ENCODE assay signal across 9 mouse cellular contexts in the genomic region with DNA sequence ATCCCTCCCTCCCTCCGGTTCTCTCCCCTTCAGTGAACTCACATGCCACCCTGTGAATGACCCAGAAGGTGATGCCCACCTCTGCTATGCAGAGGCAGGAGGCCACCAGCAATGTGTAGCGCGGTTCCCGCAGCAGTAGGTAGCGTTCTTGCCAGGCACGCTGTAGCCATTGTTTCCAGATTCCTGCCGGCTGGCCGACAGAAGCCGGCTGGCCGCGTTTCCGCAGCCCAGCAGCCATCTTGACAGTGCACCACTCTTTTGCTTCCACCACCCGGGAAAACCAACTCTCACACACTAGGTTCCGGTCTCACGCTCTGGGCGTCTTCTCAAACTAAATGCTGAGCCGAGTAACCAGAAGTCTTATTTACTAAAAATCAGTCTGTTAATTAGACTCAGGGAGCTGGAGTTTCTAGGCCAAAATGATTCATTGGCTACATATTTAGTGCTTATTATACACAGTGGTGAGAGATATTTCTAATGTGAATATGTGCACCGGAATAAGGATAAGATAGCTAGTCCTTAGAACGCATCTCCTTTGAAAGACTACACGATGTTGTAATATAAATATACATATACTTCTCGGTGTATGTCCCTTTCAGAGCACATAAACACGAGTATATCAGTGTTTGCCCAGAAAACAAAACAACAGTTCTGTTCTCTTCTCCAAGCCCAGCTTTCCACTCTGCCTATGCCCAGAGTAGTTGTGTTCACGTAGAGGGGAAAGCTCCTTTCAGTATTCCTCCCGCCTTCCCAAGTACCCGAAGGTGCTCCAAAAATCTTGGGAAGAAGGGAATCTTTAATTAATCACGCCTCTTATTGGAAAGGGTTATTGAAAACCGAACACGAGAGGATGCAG. TPM values are rescaled to one million over a fixed set of nuclear protein-coding genes. Genes with fewer than 3 reads are reported as not detected.
DNase-seq lines count a peak whose midpoint lies in the region; ATAC-seq and TF ChIP-seq lines count a peak whose summit lies in the region.
"Had no signal": no experiment of that assay in that cellular context is flagged by ENCODE, and none has a peak within 500 bp of the region (broad histone marks: within the 10 kb centered on the region; RNA-seq: fewer than 3 reads in every experiment).

No protein-coding gene starts in this region.

- ATAC-seq in heart, embryonic 14.5 days (ENCODE audit: insufficient number of reproducible peaks, insufficient read depth, low FRiP score, low read depth), result peak; percentile 31; the same call in 1 of the 2 replicates
- ATAC-seq in kidney, postnatal 0 days (replicated peaks; ENCODE audit: low FRiP score, low read depth), result peak; percentile 67
- ATAC-seq in neural tube, embryonic 14.5 days (ENCODE audit: low read depth), result peak; percentile 73

- dilution Hi-C loops in CH12.LX (cut with MboI; ENCODE audit: extremely low pct_ligation_motif_present, extremely low pct_unique_long_range_greater_than_20kb, low sequenced_read_pairs), result no loop called here

- peak overlapping the region; percentile 70 to 86 (median 79) for H3K4me3 ChIP-seq in CH12.LX (replicated peaks in 1 of 3; ENCODE audit: low read depth in 2 of 3, low read length in 2 of 3, poor library complexity in 1 of 3)
- peak overlapping the region; percentile 83 for H3K4me3 ChIP-seq in erythroblast, embryonic 14.5 days (replicated peaks)
- peak overlapping the region; percentile 76 to 96 for H3K4me3 ChIP-seq in heart, embryonic 14.5 days (ENCODE audit: control insufficient read depth in 1 of 2, insufficient read depth in 1 of 2, low read depth in 1 of 2, low read length in 2 of 2)
- H3K4me3 ChIP-seq in kidney, postnatal 0 days (replicated peaks; ENCODE audit: low read depth, low read length), result peak overlapping the region; percentile 60
- peak overlapping the region; percentile 77 for H3K4me3 ChIP-seq in neural tube, embryonic 14.5 days (ENCODE audit: low read depth, low read length)
- H3K4me3 ChIP-seq in testis, adult 2 months (ENCODE audit: control insufficient read depth, low read depth, low read length), result peak overlapping the region; percentile 98

- peaks cover 6 to 33% of the 10 kb centered on the region in 2 experiments for H3K4me1 ChIP-seq in CH12.LX (ENCODE audit: control insufficient read depth in 1 of 2, insufficient read depth in 2 of 2)
- peaks cover 42% of the 10 kb centered on the region for H3K4me1 ChIP-seq in erythroblast, embryonic 14.5 days (ENCODE audit: control insufficient read depth)
- peaks cover 0 to 14% of the 10 kb centered on the region in 2 experiments; a peak in 2 of 4 replicates for H3K4me1 ChIP-seq in heart, embryonic 14.5 days (ENCODE audit: control insufficient read depth in 2 of 2, insufficient read depth in 2 of 2, low read length in 2 of 2)
- H3K4me1 ChIP-seq in kidney, postnatal 0 days (replicated peaks; ENCODE audit: insufficient read depth, low read length), result peaks cover 5% of the 10 kb centered on the region; the same call in 1 of the 2 replicates
- H3K4me1 ChIP-seq in neural tube, embryonic 14.5 days (ENCODE audit: control insufficient read depth, insufficient read depth, low read length), result peaks cover 17% of the 10 kb centered on the region
- H3K4me1 ChIP-seq in testis, adult 2 months (ENCODE audit: control insufficient read depth, insufficient read depth, low read length), result peaks cover 10% of the 10 kb centered on the region

- H3K79me2 ChIP-seq in CH12.LX (replicated peaks; ENCODE audit: control insufficient read depth, extremely low read depth, insufficient read depth, poor library complexity, severe bottlenecking), result peaks cover 8% of the 10 kb centered on the region

- no peaks in the 10 kb centered on the region for H3K27me3 ChIP-seq in CH12.LX (replicated peaks)
- no peaks in the 10 kb centered on the region for H3K27me3 ChIP-seq in erythroblast, embryonic 14.5 days (ENCODE audit: control insufficient read depth)
- no peaks in the 10 kb centered on the region for H3K27me3 ChIP-seq in heart, embryonic 14.5 days (ENCODE audit: control insufficient read depth, insufficient read depth, low read length)
- no peaks in the 10 kb centered on the region for H3K27me3 ChIP-seq in kidney, postnatal 0 days (ENCODE audit: insufficient read depth, low read length)
- no peaks in the 10 kb centered on the region for H3K27me3 ChIP-seq in neural tube, embryonic 14.5 days (ENCODE audit: control insufficient read depth, insufficient read depth, low read length)
- no peaks in the 10 kb centered on the region for H3K27me3 ChIP-seq in testis, adult 2 months (ENCODE audit: control insufficient read depth, insufficient read depth, low read length)

- no peaks in the 10 kb centered on the region for H3K9me3 ChIP-seq in CH12.LX (replicated peaks; ENCODE audit: low read length)
- no peaks in the 10 kb centered on the region for H3K9me3 ChIP-seq in erythroblast, embryonic 14.5 days (ENCODE audit: control insufficient read depth, low read length)
- H3K9me3 ChIP-seq in heart, embryonic 14.5 days (ENCODE audit: control insufficient read depth, low read length), result no peaks in the 10 kb centered on the region
- no peaks in the 10 kb centered on the region for H3K9me3 ChIP-seq in kidney, postnatal 0 days (replicated peaks; ENCODE audit: low read length)
- H3K9me3 ChIP-seq in neural tube, embryonic 14.5 days (ENCODE audit: control insufficient read depth, low read length), result no peaks in the 10 kb centered on the region

- in situ Hi-C loops in CH12.LX (cut with MboI; ENCODE audit: low pct_ligation_motif_present, low pct_unique_long_range_greater_than_20kb, low sequenced_read_pairs), result loop anchor here (5.0 to 10.0 kb wide), 2 partner anchors 63 to 316 kb away; partner anchors contain the start of gene Abcf3

- peak overlapping the region; percentile 46 for H3K27ac ChIP-seq in CH12.LX (ENCODE audit: insufficient read depth, low read depth)
- peak overlapping the region; percentile 77 to 89 for H3K27ac ChIP-seq in heart, embryonic 14.5 days (replicated peaks in 1 of 2; ENCODE audit: control insufficient read depth in 1 of 2, insufficient read depth in 1 of 2, low read depth in 2 of 2, low read length in 2 of 2)
- peak overlapping the region; percentile 76 for H3K27ac ChIP-seq in kidney, postnatal 0 days
- peak overlapping the region; percentile 83 for H3K27ac ChIP-seq in neural tube, embryonic 14.5 days (ENCODE audit: low read depth, low read length)
- H3K27ac ChIP-seq in testis, adult 2 months (ENCODE audit: control insufficient read depth, insufficient read depth, low read depth, low read length), result peak overlapping the region; percentile 84

- WGBS in heart, embryonic 14.5 days, result under 1% methylated on average over 28 of the region's 28 CpGs
- under 1% methylated on average over 28 of the region's 28 CpGs for WGBS in kidney, postnatal 0 days
- under 1% methylated on average over 28 of the region's 28 CpGs for WGBS in neural tube, embryonic 14.5 days

- TF ChIP-seq CTCF in CH12.LX (conservative IDR thresholded peaks at IDR 0.05 in 1 of 2, IDR thresholded peaks at IDR 0.05 in 1 of 2; ENCODE audit: low read depth in 2 of 2, low read length in 2 of 2), result no peak
- no peak for TF ChIP-seq CTCF in kidney, postnatal 0 days (IDR thresholded peaks at IDR 0.05; ENCODE audit: low read depth)
- TF ChIP-seq CTCF in testis, adult 2 months (IDR thresholded peaks at IDR 0.05; ENCODE audit: control insufficient read depth, insufficient read depth, insufficient replicate concordance, low read depth, low read length), result 0 out of 2 replicates have a peak, but pooled peaks have one; percentile 9

- H3K36me3 ChIP-seq in CH12.LX (replicated peaks in 1 of 2; ENCODE audit: control insufficient read depth in 1 of 2, insufficient read depth in 1 of 2, low read length in 1 of 2), result peaks cover 29 to 56% of the 10 kb centered on the region in 2 experiments
- peaks cover 35% of the 10 kb centered on the region for H3K36me3 ChIP-seq in erythroblast, embryonic 14.5 days (ENCODE audit: control insufficient read depth)
- H3K36me3 ChIP-seq in heart, embryonic 14.5 days (ENCODE audit: control insufficient read depth, insufficient read depth, low read length), result peaks cover 24% of the 10 kb centered on the region
- H3K36me3 ChIP-seq in kidney, postnatal 0 days (ENCODE audit: insufficient read depth, low read length), result peaks cover 16% of the 10 kb centered on the region
- peaks cover 10% of the 10 kb centered on the region for H3K36me3 ChIP-seq in neural tube, embryonic 14.5 days (ENCODE audit: control insufficient read depth, insufficient read depth, low read length)
- peaks cover 3% of the 10 kb centered on the region; the same call in 1 of the 2 replicates for H3K36me3 ChIP-seq in testis, adult 2 months (ENCODE audit: control insufficient read depth, insufficient read depth, low read length)

- H3K9ac ChIP-seq in CH12.LX (ENCODE audit: insufficient read depth, low read depth), result peak overlapping the region; percentile 72
- peak overlapping the region; percentile 80 for H3K9ac ChIP-seq in heart, embryonic 14.5 days (ENCODE audit: low read length)
- H3K9ac ChIP-seq in kidney, postnatal 0 days (ENCODE audit: low read depth, low read length), result peak overlapping the region; percentile 72
- H3K9ac ChIP-seq in neural tube, embryonic 14.5 days (replicated peaks; ENCODE audit: low read depth, low read length), result peak overlapping the region; percentile 76

- H3K4me2 ChIP-seq in CH12.LX (ENCODE audit: insufficient read depth, low read depth, poor library complexity, severe bottlenecking), result peak overlapping the region; percentile 98
- peak overlapping the region; percentile 98 for H3K4me2 ChIP-seq in heart, embryonic 14.5 days (ENCODE audit: low read length)
- peak overlapping the region; percentile 74 for H3K4me2 ChIP-seq in kidney, postnatal 0 days (ENCODE audit: low read length)
- H3K4me2 ChIP-seq in neural tube, embryonic 14.5 days (ENCODE audit: low read depth, low read length), result peak overlapping the region; percentile 93

- peak; percentile 94 for DNase-seq in CH12.LX (ENCODE audit: extremely low read depth)
- DNase-seq in brain, adult 2 months (ENCODE audit: low read depth, low spot score), result peak; percentile 94
- DNase-seq in kidney, postnatal 0 days (ENCODE audit: low spot score), result peak; percentile 89
- DNase-seq in lung, adult 18-20 months, result peak; percentile 73

- TF ChIP-seq POLR2A in CH12.LX (IDR thresholded peaks at IDR 0.05; ENCODE audit: low read depth, low read length), result peak; percentile 99
- peak; percentile 93 for TF ChIP-seq POLR2A in testis, adult 2 months (IDR thresholded peaks at IDR 0.05; ENCODE audit: control insufficient read depth, low read depth, low read length)

- TF ChIP-seq RAD21 in CH12.LX (IDR thresholded peaks at IDR 0.05; ENCODE audit: low read depth, low read length), result no peak

- TF ChIP-seq EP300 in CH12.LX (IDR thresholded peaks at IDR 0.05; ENCODE audit: low read length), result no peak

RNA-seq across cellular contexts. Expression of gene Eef1akmt4, which starts 0.7 kb away (rescaled TPM):
- total RNA-seq in CH12.LX (2012; rRNA removed) (50.7 and 54.6 TPM in 2 replicates), CH12.LX (2014; rRNA removed) (82.8 and 86.9 TPM in 2 replicates)
- 49.5 and 53.3 TPM in 2 replicates for polyA plus RNA-seq in CH12.LX (2012; ENCODE audit: insufficient read length, low read depth)
- polyA plus RNA-seq in erythroblast, embryonic 14.5 days (2012), result 0.24 and 0.43 TPM in 2 replicates
- 19.4 TPM in 2 replicates for polyA plus RNA-seq in heart, embryonic 14.5 days (2014; fragmentation: Nextera tagmentation; extraction: Ambion mirVana)
- polyA plus RNA-seq in kidney, postnatal 0 days (2015; fragmentation: Nextera tagmentation; extraction: Ambion mirVana), result 27.8 and 28.6 TPM in 2 replicates
- polyA plus RNA-seq in neural tube, embryonic 14.5 days (2014; fragmentation: Nextera tagmentation; extraction: Ambion mirVana), result 9.9 and 10.5 TPM in 2 replicates
- 5.1 and 5.4 TPM in 2 replicates for polyA plus RNA-seq in testis, adult 2 months (2012; rRNA removed)

RNA-seq across cellular contexts. Expression of gene Gm49333, which starts 0.7 kb away (rescaled TPM):
- 0.08 TPM in 1 of 2 replicates, not detected in the other for total RNA-seq in CH12.LX (2012; rRNA removed)
- not detected in 2 replicates for total RNA-seq in CH12.LX (2014; rRNA removed)
- polyA plus RNA-seq in CH12.LX (2012; ENCODE audit: insufficient read length, low read depth), result not detected in 2 replicates
- polyA plus RNA-seq in erythroblast, embryonic 14.5 days (2012), result not detected in 2 replicates
- 0.14 TPM in 1 of 2 replicates, not detected in the other for polyA plus RNA-seq in heart, embryonic 14.5 days (2014; fragmentation: Nextera tagmentation; extraction: Ambion mirVana)
- polyA plus RNA-seq in kidney, postnatal 0 days (2015; fragmentation: Nextera tagmentation; extraction: Ambion mirVana), result 0.34 TPM in 1 of 2 replicates, not detected in the other
- not detected in 2 replicates for polyA plus RNA-seq in neural tube, embryonic 14.5 days (2014; fragmentation: Nextera tagmentation; extraction: Ambion mirVana)
- polyA plus RNA-seq in testis, adult 2 months (2012; rRNA removed), result 0.11 and 0.15 TPM in 2 replicates
- total RNA-seq: layer of hippocampus, adult 8-10 months had no signal

RNA-seq across cellular contexts. Expression of gene Alg3, which starts 0.8 kb away (rescaled TPM):
- total RNA-seq in CH12.LX (2012; rRNA removed) (22.7 and 25.6 TPM in 2 replicates), CH12.LX (2014; rRNA removed) (16.0 and 17.2 TPM in 2 replicates)
- 70.4 and 81.1 TPM in 2 replicates for polyA plus RNA-seq in CH12.LX (2012; ENCODE audit: insufficient read length, low read depth)
- polyA plus RNA-seq in erythroblast, embryonic 14.5 days (2012), result 1.2 and 1.4 TPM in 2 replicates
- 29.3 and 31.4 TPM in 2 replicates for polyA plus RNA-seq in heart, embryonic 14.5 days (2014; fragmentation: Nextera tagmentation; extraction: Ambion mirVana)
- polyA plus RNA-seq in kidney, postnatal 0 days (2015; fragmentation: Nextera tagmentation; extraction: Ambion mirVana), result 35.9 and 36.5 TPM in 2 replicates
- polyA plus RNA-seq in neural tube, embryonic 14.5 days (2014; fragmentation: Nextera tagmentation; extraction: Ambion mirVana), result 43.7 and 44.6 TPM in 2 replicates
- polyA plus RNA-seq in testis, adult 2 months (2012; rRNA removed), result 18.8 and 22.5 TPM in 2 replicates

RNA-seq across cellular contexts. Expression of gene Camk2n2, which starts 10.4 kb away (rescaled TPM):
- total RNA-seq in CH12.LX (2012; rRNA removed) (2.0 and 2.3 TPM in 2 replicates), CH12.LX (2014; rRNA removed) (1.4 and 1.5 TPM in 2 replicates)
- 7.0 and 7.2 TPM in 2 replicates for polyA plus RNA-seq in CH12.LX (2012; ENCODE audit: insufficient read length, low read depth)
- polyA plus RNA-seq in erythroblast, embryonic 14.5 days (2012), result not detected in 2 replicates
- 0.40 and 0.57 TPM in 2 replicates for polyA plus RNA-seq in heart, embryonic 14.5 days (2014; fragmentation: Nextera tagmentation; extraction: Ambion mirVana)
- 0.72 and 0.79 TPM in 2 replicates for polyA plus RNA-seq in kidney, postnatal 0 days (2015; fragmentation: Nextera tagmentation; extraction: Ambion mirVana)
- 48.8 and 69.4 TPM in 2 replicates for polyA plus RNA-seq in neural tube, embryonic 14.5 days (2014; fragmentation: Nextera tagmentation; extraction: Ambion mirVana)
- polyA plus RNA-seq in testis, adult 2 months (2012; rRNA removed), result 21.5 and 22.1 TPM in 2 replicates

RNA-seq across cellular contexts. Expression of gene Ece2, which starts 18.9 kb away (rescaled TPM):
- total RNA-seq in CH12.LX (2012; rRNA removed) (0.08 and 0.34 TPM in 2 replicates), CH12.LX (2014; rRNA removed) (0.08 and 0.17 TPM in 2 replicates)
- 0.26 and 0.49 TPM in 2 replicates for polyA plus RNA-seq in CH12.LX (2012; ENCODE audit: insufficient read length, low read depth)
- polyA plus RNA-seq in erythroblast, embryonic 14.5 days (2012), result not detected in 2 replicates
- 0.22 and 0.53 TPM in 2 replicates for polyA plus RNA-seq in heart, embryonic 14.5 days (2014; fragmentation: Nextera tagmentation; extraction: Ambion mirVana)
- 1.2 and 1.6 TPM in 2 replicates for polyA plus RNA-seq in kidney, postnatal 0 days (2015; fragmentation: Nextera tagmentation; extraction: Ambion mirVana)
- 14.2 and 16.4 TPM in 2 replicates for polyA plus RNA-seq in neural tube, embryonic 14.5 days (2014; fragmentation: Nextera tagmentation; extraction: Ambion mirVana)
- polyA plus RNA-seq in testis, adult 2 months (2012; rRNA removed), result 0.35 and 0.41 TPM in 2 replicates

Comparison
In these comparisons a context has a peak if more than half of its experiments do, and no peak if none do; other contexts are left out.
1. Peak in every context shown above with its lines: DNase-seq, ATAC-seq, H3K4me3 ChIP-seq and H3K27ac ChIP-seq.